Mouse (Mus musculus): ENCODE results near the gene Olfr1101. TPM values are rescaled to one million over a fixed set of nuclear protein-coding genes. Genes with fewer than 3 reads are reported as not detected.

Gene Olfr1101
- polyA plus RNA-seq (2012; rRNA removed): not detected in 2 replicates

- no peaks in the 10 kb centered on the region for H3K4me1 ChIP-seq (ENCODE audit: control insufficient read depth, insufficient read depth, low read length)
- no peaks in the 10 kb centered on the region for H3K36me3 ChIP-seq (ENCODE audit: control insufficient read depth, insufficient read depth, low read length)
- DNase-seq: no peak
- TF ChIP-seq POLR2A (IDR thresholded peaks at IDR 0.05; ENCODE audit: low read depth, low read length): no peak
- TF ChIP-seq CTCF (conservative IDR thresholded peaks at IDR 0.05; ENCODE audit: insufficient read depth, insufficient read length, low read depth, low read length): no peak
- no peaks in the 10 kb centered on the region for H3K27me3 ChIP-seq (replicated peaks; ENCODE audit: control insufficient read depth, insufficient read depth, low read length)
- 74% methylated on average over 3 of the region's 3 CpGs for WGBS
- H3K27ac ChIP-seq (ENCODE audit: insufficient read depth, low read depth, low read length): no peak within 1 kb of the TSS
- H3K4me3 ChIP-seq (ENCODE audit: insufficient read depth, low read depth, low read length): no peak within 1 kb of the TSS
Measured at GRCm38 (mm10) chr2:86991121-86991520, at the start of gene Olfr1101. Olfr1101 (minus strand) TSS chr2:86991221.

DNA sequence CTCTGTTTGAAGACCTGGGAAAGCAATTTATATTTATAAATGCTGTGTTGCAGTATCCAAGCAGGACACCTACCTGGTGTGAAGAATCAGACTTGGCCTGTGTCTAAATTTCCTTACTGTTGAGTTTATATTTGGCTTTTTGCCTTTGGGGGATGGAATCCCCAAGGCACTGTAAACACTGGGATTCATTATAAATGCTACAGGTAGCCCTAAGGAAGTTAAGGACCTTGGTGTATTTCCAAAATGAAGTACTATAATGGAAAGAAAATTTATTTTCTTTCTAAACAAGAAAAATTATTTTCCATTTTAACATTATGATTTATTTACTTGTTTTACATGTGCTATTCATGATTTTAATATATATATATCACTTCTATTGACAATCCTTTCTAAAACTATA lies 45.4 kb upstream of the Olfr1101 start, which contains the start of gene Olfr1105:
Gene Olfr1105 (minus strand): TSS at position 101 of the 400 bp plus-strand sequence.
- H3K4me3 ChIP-seq (ENCODE audit: insufficient read depth, low read depth, low read length): no peak within 1 kb of the TSS
- TF ChIP-seq POLR2A (IDR thresholded peaks at IDR 0.05; ENCODE audit: low read depth, low read length) (no peak), CTCF (conservative IDR thresholded peaks at IDR 0.05; ENCODE audit: insufficient read depth, insufficient read length, low read depth, low read length) (no peak)
- no peak within 1 kb of the TSS for H3K27ac ChIP-seq (ENCODE audit: insufficient read depth, low read depth, low read length)
- H3K36me3 ChIP-seq (ENCODE audit: control insufficient read depth, insufficient read depth, low read length): no peaks in the 10 kb centered on the region
- no peaks in the 10 kb centered on the region for H3K4me1 ChIP-seq (ENCODE audit: control insufficient read depth, insufficient read depth, low read length)
- H3K27me3 ChIP-seq (replicated peaks; ENCODE audit: control insufficient read depth, insufficient read depth, low read length): no peaks in the 10 kb centered on the region
- no peak for DNase-seq

DNA sequence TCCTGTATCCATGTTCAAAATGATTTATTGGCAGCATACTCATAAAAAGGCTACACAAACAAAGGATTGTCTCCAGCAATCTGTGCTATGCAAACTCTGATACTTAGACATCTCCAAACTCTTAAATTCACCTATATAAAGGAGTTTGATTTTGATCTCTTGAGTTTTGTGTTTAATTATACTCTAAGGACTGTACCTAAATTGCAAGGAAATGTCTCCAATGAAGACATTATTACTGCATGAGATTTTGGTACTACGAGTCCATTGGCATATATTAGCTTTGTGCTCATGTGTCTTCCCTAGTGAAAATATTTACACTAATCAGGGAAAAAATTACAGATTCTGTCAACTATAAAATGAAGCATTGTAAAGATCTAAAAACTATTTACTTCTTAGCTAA lies 36.0 kb upstream of the Olfr1101 start, which contains the start of gene Olfr1104:
Gene Olfr1104 (minus strand): TSS at position 101 of the 400 bp plus-strand sequence.
- WGBS: 75% methylated on average over 1 of the region's 1 CpGs

DNA sequence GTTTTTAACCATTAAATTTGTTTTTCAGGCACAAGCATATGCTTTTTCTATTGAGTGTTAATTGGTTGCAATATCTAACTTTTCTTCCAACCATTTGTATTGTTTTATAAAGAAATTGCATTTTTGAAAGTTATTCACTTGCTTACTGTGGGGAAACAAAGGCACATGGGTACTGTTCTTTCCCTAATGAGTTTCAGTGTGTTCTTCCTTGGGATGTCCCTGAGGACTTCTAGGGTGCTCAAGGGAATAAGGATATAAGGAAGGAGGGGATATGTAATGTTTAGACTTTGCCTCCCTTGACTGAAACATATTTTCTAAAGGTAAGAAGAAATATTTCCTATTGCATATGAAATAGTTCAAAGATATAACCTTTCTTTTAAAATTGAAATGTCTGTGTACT lies 7.1 kb upstream of the Olfr1101 start, which contains the start of gene Olfr1102:
Gene Olfr1102 (plus strand): TSS at position 301 of the 400 bp plus-strand sequence.
- DNase-seq: no peak
- H3K36me3 ChIP-seq (ENCODE audit: control insufficient read depth, insufficient read depth, low read length): no peaks in the 10 kb centered on the region
- TF ChIP-seq CTCF (conservative IDR thresholded peaks at IDR 0.05; ENCODE audit: insufficient read depth, insufficient read length, low read depth, low read length) (no peak), POLR2A (IDR thresholded peaks at IDR 0.05; ENCODE audit: low read depth, low read length) (no peak)
- H3K4me1 ChIP-seq (ENCODE audit: control insufficient read depth, insufficient read depth, low read length): no peaks in the 10 kb centered on the region
- H3K27ac ChIP-seq (ENCODE audit: insufficient read depth, low read depth, low read length): no peak within 1 kb of the TSS
- no peaks in the 10 kb centered on the region for H3K27me3 ChIP-seq (replicated peaks; ENCODE audit: control insufficient read depth, insufficient read depth, low read length)
- no peak within 1 kb of the TSS for H3K4me3 ChIP-seq (ENCODE audit: insufficient read depth, low read depth, low read length)

More for the DNA sequence above, 36.0 kb upstream of the Olfr1101 start, which contains the start of gene Olfr1104:
- Histone ChIP-seq H3K27me3 (replicated peaks; ENCODE audit: control insufficient read depth, insufficient read depth, low read length) (no peaks in the 10 kb centered on the region), H3K4me1 (ENCODE audit: control insufficient read depth, insufficient read depth, low read length) (no peaks in the 10 kb centered on the region), H3K4me3 (ENCODE audit: insufficient read depth, low read depth, low read length) (no peak within 1 kb of the TSS), H3K27ac (ENCODE audit: insufficient read depth, low read depth, low read length) (no peak within 1 kb of the TSS), H3K36me3 (ENCODE audit: control insufficient read depth, insufficient read depth, low read length) (no peaks in the 10 kb centered on the region)
- no peak for DNase-seq
- TF ChIP-seq CTCF (conservative IDR thresholded peaks at IDR 0.05; ENCODE audit: insufficient read depth, insufficient read length, low read depth, low read length) (no peak), POLR2A (IDR thresholded peaks at IDR 0.05; ENCODE audit: low read depth, low read length) (no peak)

- no peaks in the 10 kb centered on the region for H3K27me3 ChIP-seq (replicated peaks; ENCODE audit: control insufficient read depth, insufficient read depth, low read length)
- 74% methylated on average over 3 of the region's 3 CpGs for WGBS
- H3K4me3 ChIP-seq (ENCODE audit: insufficient read depth, low read depth, low read length): no peak within 1 kb of the TSS
- H3K27ac ChIP-seq (ENCODE audit: insufficient read depth, low read depth, low read length): no peak within 1 kb of the TSS
- DNase-seq: no peak
- no peaks in the 10 kb centered on the region for H3K36me3 ChIP-seq (ENCODE audit: control insufficient read depth, insufficient read depth, low read length)
- H3K4me1 ChIP-seq (ENCODE audit: control insufficient read depth, insufficient read depth, low read length): no peaks in the 10 kb centered on the region
- TF ChIP-seq CTCF (conservative IDR thresholded peaks at IDR 0.05; ENCODE audit: insufficient read depth, insufficient read length, low read depth, low read length) (no peak), POLR2A (IDR thresholded peaks at IDR 0.05; ENCODE audit: low read depth, low read length) (no peak)
Measured at GRCm38 (mm10) chr2:86979854-86980253, 11.2 kb downstream of the Olfr1101 start, which contains the start of gene Olfr1100. Olfr1100 (minus strand) TSS chr2:86979954.

GRCm38 (mm10) chr2:86960593-86960992 lies 30.4 kb downstream of the Olfr1101 start, which contains the start of gene Olfr1099:
Olfr1099 (minus strand) TSS chr2:86960693.
- no peak within 1 kb of the TSS for H3K27ac ChIP-seq (ENCODE audit: insufficient read depth, low read depth, low read length)
- H3K27me3 ChIP-seq (replicated peaks; ENCODE audit: control insufficient read depth, insufficient read depth, low read length): no peaks in the 10 kb centered on the region
- TF ChIP-seq POLR2A (IDR thresholded peaks at IDR 0.05; ENCODE audit: low read depth, low read length) (no peak), CTCF (conservative IDR thresholded peaks at IDR 0.05; ENCODE audit: insufficient read depth, insufficient read length, low read depth, low read length) (no peak)
- DNase-seq: no peak
- H3K4me1 ChIP-seq (ENCODE audit: control insufficient read depth, insufficient read depth, low read length): no peaks in the 10 kb centered on the region
- H3K4me3 ChIP-seq (ENCODE audit: insufficient read depth, low read depth, low read length): no peak within 1 kb of the TSS
- H3K36me3 ChIP-seq (ENCODE audit: control insufficient read depth, insufficient read depth, low read length): no peaks in the 10 kb centered on the region
- WGBS: 78% methylated on average over 1 of the region's 1 CpGs

Other genes with a start within 250 kb of the Olfr1101 start
- not detected in 2 replicates for gene Olfr1090, start 232.2 kb downstream of the Olfr1101 start, polyA plus RNA-seq (2012; rRNA removed)
- gene Olfr1093, start 208.7 kb downstream of the Olfr1101 start, polyA plus RNA-seq (2012; rRNA removed): not detected in 2 replicates
- gene Olfr141, start 181.2 kb downstream of the Olfr1101 start, polyA plus RNA-seq (2012; rRNA removed): not detected in 2 replicates
- not detected in 2 replicates for gene Olfr1094, start 166.6 kb downstream of the Olfr1101 start, polyA plus RNA-seq (2012; rRNA removed)
- gene Olfr1095, start 139.5 kb downstream of the Olfr1101 start, polyA plus RNA-seq (2012; rRNA removed): not detected in 2 replicates
- not detected in 2 replicates for gene Gm13723, start 116.4 kb downstream of the Olfr1101 start, polyA plus RNA-seq (2012; rRNA removed)
- not detected in 2 replicates for gene Olfr1097, start 99.0 kb downstream of the Olfr1101 start, polyA plus RNA-seq (2012; rRNA removed)
- not detected in 2 replicates for gene Olfr1098, start 66.7 kb downstream of the Olfr1101 start, polyA plus RNA-seq (2012; rRNA removed)
- not detected in 2 replicates for gene Olfr1099, start 30.5 kb downstream of the Olfr1101 start, polyA plus RNA-seq (2012; rRNA removed)
- gene Olfr1100, start 11.3 kb downstream of the Olfr1101 start, polyA plus RNA-seq (2012; rRNA removed): not detected in 2 replicates
- not detected in 2 replicates for gene Olfr1102, start 7.2 kb upstream of the Olfr1101 start, polyA plus RNA-seq (2012; rRNA removed)
- gene Olfr1104, start 35.9 kb upstream of the Olfr1101 start, polyA plus RNA-seq (2012; rRNA removed): not detected in 2 replicates
- not detected in 2 replicates for gene Olfr1105, start 45.3 kb upstream of the Olfr1101 start, polyA plus RNA-seq (2012; rRNA removed)
- not detected in 2 replicates for gene Olfr1106, start 61.1 kb upstream of the Olfr1101 start, polyA plus RNA-seq (2012; rRNA removed)
- not detected in 2 replicates for gene Olfr1107, start 84.6 kb upstream of the Olfr1101 start, polyA plus RNA-seq (2012; rRNA removed)
- gene Olfr1109, start 104.8 kb upstream of the Olfr1101 start, polyA plus RNA-seq (2012; rRNA removed): not detected in 2 replicates
- not detected in 2 replicates for gene Olfr259, start 123.3 kb upstream of the Olfr1101 start, polyA plus RNA-seq (2012; rRNA removed)
- not detected in 2 replicates for gene Olfr1110, start 149.1 kb upstream of the Olfr1101 start, polyA plus RNA-seq (2012; rRNA removed)
- gene Olfr1111, start 161.4 kb upstream of the Olfr1101 start, polyA plus RNA-seq (2012; rRNA removed): not detected in 2 replicates
- not detected in 2 replicates for gene Olfr1112, start 196.6 kb upstream of the Olfr1101 start, polyA plus RNA-seq (2012; rRNA removed)
- not detected in 2 replicates for gene Olfr1113, start 217.7 kb upstream of the Olfr1101 start, polyA plus RNA-seq (2012; rRNA removed)